Mouse (Mus musculus): ENCODE measurements at regions not wholly inside any gene's neighbourhood (a gene's known extent, or its start where the extent isn't known, plus 50 kb on each side); places are given as distances from the start of the nearest gene placed in this dataset.
A peak's percentile ranks its signal among the peaks of the same experiment; 100 is the strongest.

- Histone ChIP-seq H3K4me3 (replicated peaks; ENCODE audit: low read length) (no peak overlapping the region), H3K4me1 (replicated peaks; ENCODE audit: low read depth, low read length) (no peaks in the 10 kb centered on the region), H3K9me3 (ENCODE audit: low read length) (no peaks in the 10 kb centered on the region), H3K27me3 (ENCODE audit: insufficient read depth, low read length) (no peaks in the 10 kb centered on the region), H3K36me3 (ENCODE audit: insufficient read depth, low read length) (no peaks in the 10 kb centered on the region)
- peak; percentile 43; the same call in 1 of the 2 replicates for TF ChIP-seq CTCF (conservative IDR thresholded peaks at IDR 0.05; ENCODE audit: low read length)
- TF ChIP-seq NANOG (IDR thresholded peaks at IDR 0.05; ENCODE audit: borderline replicate concordance, low read length), result no peak
Observed at GRCm38 (mm10) chrX:44228847-44229246, 139.3 kb downstream of the Dcaf12l2 start.

All from E14TG2a.4 (cell line).